ENCODE assay signal across 12 mouse cellular contexts in the genomic region with DNA sequence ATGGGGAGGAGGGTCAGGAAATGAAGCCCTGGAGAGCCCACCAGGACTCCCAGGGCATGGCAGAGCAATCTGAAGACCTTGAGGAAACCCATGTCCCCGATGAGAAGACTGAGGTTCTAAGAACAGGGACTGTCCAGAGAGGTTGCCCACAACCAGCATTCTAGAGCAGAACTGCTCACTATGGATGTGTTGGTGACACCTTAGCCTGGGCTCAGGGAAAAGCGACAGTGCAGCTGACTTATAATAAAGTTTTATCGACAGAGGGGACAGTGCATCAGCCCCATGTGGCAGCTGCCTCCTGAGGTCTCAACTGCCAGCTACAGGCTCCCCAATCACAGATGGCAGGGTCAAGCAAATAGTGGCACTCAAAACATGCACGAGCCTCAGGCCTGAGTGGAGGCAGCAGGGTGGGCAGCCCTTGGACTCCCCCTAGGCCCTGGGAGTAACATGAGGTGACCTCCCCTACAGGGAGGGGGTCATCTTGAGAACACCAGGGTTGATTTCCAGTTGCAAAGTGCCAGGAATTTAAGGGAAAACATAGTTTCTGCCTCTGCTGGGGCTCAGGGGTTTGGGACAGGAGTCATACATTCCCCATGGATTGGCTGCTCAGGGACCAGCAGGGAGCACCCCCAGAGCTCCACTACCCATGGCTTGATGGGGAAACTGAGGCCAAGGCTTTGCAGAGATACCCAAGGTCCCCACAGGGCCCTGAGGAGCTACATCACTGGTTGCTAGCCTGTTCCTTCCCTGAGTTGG. TPM values are rescaled to one million over a fixed set of nuclear protein-coding genes. Genes with fewer than 3 reads are reported as not detected.
DNase-seq lines count a peak whose midpoint lies in the region; ATAC-seq lines count a peak whose summit lies in the region.
"Had no signal": no experiment of that assay in that cellular context is flagged by ENCODE, and none has a peak within 500 bp of the region (broad histone marks: within the 10 kb centered on the region; RNA-seq: fewer than 3 reads in every experiment).

No protein-coding gene starts in this region.

- 83% methylated on average over 4 of the region's 4 CpGs for WGBS in forebrain, embryonic 11.5 days

- H3K4me1 ChIP-seq in forebrain, embryonic 11.5 days (replicated peaks; ENCODE audit: control insufficient read depth, insufficient read depth, low read length): peaks cover 20% of the 10 kb centered on the region

- no peak overlapping the region for H3K9ac ChIP-seq in forebrain, embryonic 11.5 days (ENCODE audit: low read length)
- H3K9ac ChIP-seq: lung, embryonic 14.5 days had no signal

- no peak overlapping the region for H3K4me2 ChIP-seq in forebrain, embryonic 11.5 days (ENCODE audit: low read depth, low read length, severe bottlenecking)
- H3K4me2 ChIP-seq: lung, embryonic 14.5 days had no signal

- H3K36me3 ChIP-seq in forebrain, embryonic 11.5 days (ENCODE audit: control insufficient read depth, insufficient read depth, low read length): no peaks in the 10 kb centered on the region; the same call in 1 of the 2 replicates

- no peaks in the 10 kb centered on the region for H3K9me3 ChIP-seq in forebrain, embryonic 11.5 days (ENCODE audit: control insufficient read depth, low read length)

- no peak for ATAC-seq in forebrain, embryonic 11.5 days (replicated peaks; ENCODE audit: low FRiP score)
- ATAC-seq: forebrain, embryonic 14.5 days had no signal

- no peak overlapping the region for H3K27ac ChIP-seq in forebrain, embryonic 11.5 days (ENCODE audit: low read depth, low read length)

- peak; percentile 11 for DNase-seq in adrenal gland, adult 8-10 months
- DNase-seq in adrenal gland, adult 2 months: no peak
- peak; percentile 4 for DNase-seq in layer of hippocampus, adult 9-11 months
- no peak for DNase-seq in layer of hippocampus, adult 8-10 months (ENCODE audit: low spot score in 2 of 2)
- DNase-seq in urinary bladder, adult 2 months (ENCODE audit: low spot score): peak; percentile 13
- DNase-seq in urinary bladder, postnatal 36 days (ENCODE audit: low spot score in 2 of 2): no peak
- DNase-seq in forebrain, embryonic 11.5 days (ENCODE audit: low spot score): no peak
- no peak for DNase-seq in layer of hippocampus, postnatal 36 days
- DNase-seq: lung, embryonic 14.5 days; right cerebral cortex, adult 18-20 months had no signal

- peaks cover 21% of the 10 kb centered on the region for H3K27me3 ChIP-seq in forebrain, embryonic 11.5 days (ENCODE audit: control insufficient read depth, insufficient read depth, low read length)

- no peak overlapping the region for H3K4me3 ChIP-seq in forebrain, embryonic 11.5 days (ENCODE audit: low read depth, low read length)

RNA-seq across cellular contexts. Expression of a gene that starts 28.4 kb away (rescaled TPM):
- 1 to 10 TPM in 2 of 4 experiments, under 1 TPM in 2; 0.78 to 2.0 (median 0.96) TPM for total RNA-seq in adrenal gland, adult 8-10 months (2022)
- total RNA-seq in adrenal gland, adult 2 months (2021): 1 to 10 TPM; 1.4 to 1.6 TPM
- polyA plus RNA-seq in adrenal gland, adult 2 months (2012; rRNA removed): 4.5 and 5.4 TPM in 2 replicates
- total RNA-seq in layer of hippocampus, adult 8-10 months (2022): 1 to 10 TPM; 1.3 to 1.7 (median 1.4) TPM
- 5.0 and 6.9 TPM in 2 replicates for polyA plus RNA-seq in urinary bladder, adult 2 months (2012; rRNA removed)
- polyA plus RNA-seq in forebrain, embryonic 11.5 days (2014; fragmentation: Nextera tagmentation; extraction: Ambion mirVana): 2.8 and 3.3 TPM in 2 replicates
- total RNA-seq in layer of hippocampus, postnatal 36 days (2021): 1 to 10 TPM; 1.6 to 1.7 TPM

RNA-seq across cellular contexts. Expression of a gene that starts 32.4 kb away (rescaled TPM):
- 1 to 10 TPM; 2.0 to 4.2 (median 2.6) TPM for total RNA-seq in adrenal gland, adult 8-10 months (2022)
- 1 to 10 TPM in 1 of 2 experiments, not detected in 1; 1.4 TPM for total RNA-seq in adrenal gland, adult 2 months (2021)
- polyA plus RNA-seq in adrenal gland, adult 2 months (2012; rRNA removed): 2.5 and 4.4 TPM in 2 replicates
- 1 to 10 TPM; 2.9 to 9.7 (median 4.2) TPM for total RNA-seq in layer of hippocampus, adult 8-10 months (2022)
- polyA plus RNA-seq in urinary bladder, adult 2 months (2012; rRNA removed): 2.7 and 3.6 TPM in 2 replicates
- polyA plus RNA-seq in forebrain, embryonic 11.5 days (2014; fragmentation: Nextera tagmentation; extraction: Ambion mirVana): 1.1 and 3.0 TPM in 2 replicates
- 1 to 10 TPM; 4.5 to 7.1 TPM for total RNA-seq in layer of hippocampus, postnatal 36 days (2021)
- polyA plus RNA-seq: embryonic facial prominence, embryonic 11.5 days had no signal

RNA-seq across cellular contexts. Expression of a gene that starts 34.2 kb away (rescaled TPM):
- 100 to 1,000 TPM; 113 to 191 (median 144) TPM for total RNA-seq in adrenal gland, adult 8-10 months (2022)
- 100 to 1,000 TPM in 1 of 2 experiments, 10 to 100 TPM in 1; 80.8 to 126 TPM for total RNA-seq in adrenal gland, adult 2 months (2021)
- 142 and 171 TPM in 2 replicates for polyA plus RNA-seq in adrenal gland, adult 2 months (2012; rRNA removed)
- total RNA-seq in layer of hippocampus, adult 8-10 months (2022): 10 to 100 TPM; 52.8 to 61.6 (median 58.7) TPM
- polyA plus RNA-seq in urinary bladder, adult 2 months (2012; rRNA removed): 28.4 and 67.0 TPM in 2 replicates
- 10.5 and 10.8 TPM in 2 replicates for polyA plus RNA-seq in forebrain, embryonic 11.5 days (2014; fragmentation: Nextera tagmentation; extraction: Ambion mirVana)
- 10 to 100 TPM; 55.3 to 55.8 TPM for total RNA-seq in layer of hippocampus, postnatal 36 days (2021)

RNA-seq across cellular contexts. Expression of a gene that starts 37.0 kb away (rescaled TPM):
- total RNA-seq in adrenal gland, adult 8-10 months (2022): 1 to 10 TPM in 2 of 4 experiments, under 1 TPM in 2; 0.65 to 2.9 (median 1.0) TPM
- 1 to 10 TPM; 1.8 to 2.5 TPM for total RNA-seq in adrenal gland, adult 2 months (2021)
- polyA plus RNA-seq in adrenal gland, adult 2 months (2012; rRNA removed): 2.9 and 6.7 TPM in 2 replicates
- 1 to 10 TPM; 2.7 to 5.5 (median 4.5) TPM for total RNA-seq in layer of hippocampus, adult 8-10 months (2022)
- 3.6 and 3.8 TPM in 2 replicates for polyA plus RNA-seq in urinary bladder, adult 2 months (2012; rRNA removed)
- 3.0 and 3.5 TPM in 2 replicates for polyA plus RNA-seq in forebrain, embryonic 11.5 days (2014; fragmentation: Nextera tagmentation; extraction: Ambion mirVana)
- 1 to 10 TPM; 4.0 to 6.6 TPM for total RNA-seq in layer of hippocampus, postnatal 36 days (2021)

RNA-seq across cellular contexts. Expression of a gene that starts 37.0 kb away (rescaled TPM):
- 10 to 100 TPM; 49.8 to 60.2 (median 55.0) TPM for total RNA-seq in adrenal gland, adult 8-10 months (2022)
- 10 to 100 TPM; 39.6 to 54.3 TPM for total RNA-seq in adrenal gland, adult 2 months (2021)
- polyA plus RNA-seq in adrenal gland, adult 2 months (2012; rRNA removed): 125 and 132 TPM in 2 replicates
- 10 to 100 TPM; 64.3 to 78.5 (median 72.6) TPM for total RNA-seq in layer of hippocampus, adult 8-10 months (2022)
- polyA plus RNA-seq in urinary bladder, adult 2 months (2012; rRNA removed): 42.9 and 47.4 TPM in 2 replicates
- 61.0 and 66.3 TPM in 2 replicates for polyA plus RNA-seq in forebrain, embryonic 11.5 days (2014; fragmentation: Nextera tagmentation; extraction: Ambion mirVana)
- total RNA-seq in layer of hippocampus, postnatal 36 days (2021): 10 to 100 TPM; 72.5 to 76.9 TPM

Comparison
In these comparisons a context has a peak if more than half of its experiments do, and no peak if none do; other contexts are left out.
1. DNase-seq: peak in adrenal gland, adult 8-10 months (single experiment), layer of hippocampus, adult 9-11 months (single experiment) and urinary bladder, adult 2 months (single experiment); none in adrenal gland, adult 2 months (single experiment), layer of hippocampus, adult 8-10 months (0 of 2), urinary bladder, postnatal 36 days (0 of 2), forebrain, embryonic 11.5 days (single experiment) and layer of hippocampus, postnatal 36 days (0 of 2).